Mouse (Mus musculus): ENCODE data around the gene Oip5. TPM values are rescaled to one million over a fixed set of nuclear protein-coding genes. Genes with fewer than 3 reads are reported as not detected.
A peak's percentile ranks its signal among the peaks of the same experiment; 100 is the strongest.
"Not testable (repeated sequence)": the region's sequence is repeated elsewhere in the genome, so short reads cannot be mapped to it uniquely, and the experiment has no call there.

The Oip5 gene
- polyA plus RNA-seq, 1 experiment from 2014 or later, result 2.7 TPM

- no peak for ATAC-seq (ENCODE audit: low read depth)
- peaks cover 3% of the 10 kb centered on the region; the same call in 1 of the 2 replicates for H3K4me1 ChIP-seq (ENCODE audit: control insufficient read depth, insufficient read depth, low read length)
- peak overlapping the region; percentile 99 for H3K4me2 ChIP-seq (ENCODE audit: low read depth, low read length)
- under 1% methylated on average over 13 of the region's 13 CpGs for WGBS
- no peaks in the 10 kb centered on the region for H3K9me3 ChIP-seq (ENCODE audit: control insufficient read depth, low read length)
- H3K4me3 ChIP-seq (ENCODE audit: low read depth, low read length), result peak overlapping the region; percentile 69
- H3K27me3 ChIP-seq (ENCODE audit: control insufficient read depth, insufficient read depth, low read length), result no peaks in the 10 kb centered on the region
- H3K9ac ChIP-seq (replicated peaks; ENCODE audit: low read depth, low read length), result peak overlapping the region; percentile 34; the same call in 1 of the 2 replicates
- no peak overlapping the region for H3K27ac ChIP-seq (ENCODE audit: low read depth, low read length)
- no peaks in the 10 kb centered on the region for H3K36me3 ChIP-seq (ENCODE audit: control insufficient read depth, insufficient read depth, low read length)
Observed at GRCm38 (mm10) chr2:119617841-119618198, 449 bp downstream of the Oip5 start.

- peaks cover 12% of the 10 kb centered on the region; the same call in 1 of the 2 replicates for H3K36me3 ChIP-seq (ENCODE audit: control insufficient read depth, insufficient read depth, low read length)
- no peaks in the 10 kb centered on the region for H3K27me3 ChIP-seq (ENCODE audit: control insufficient read depth, insufficient read depth, low read length)
- H3K4me1 ChIP-seq (ENCODE audit: control insufficient read depth, insufficient read depth, low read length), result 0 out of 2 replicates have a peak, but pooled peaks cover 2% of the 10 kb centered on the region
- no peak for ATAC-seq (ENCODE audit: low read depth)
- no peak overlapping the region for H3K27ac ChIP-seq (ENCODE audit: low read depth, low read length)
- no peak overlapping the region for H3K9ac ChIP-seq (replicated peaks; ENCODE audit: low read depth, low read length)
- no peak overlapping the region for H3K4me2 ChIP-seq (ENCODE audit: low read depth, low read length)
- no peak overlapping the region for H3K4me3 ChIP-seq (ENCODE audit: low read depth, low read length)
- H3K9me3 ChIP-seq (ENCODE audit: control insufficient read depth, low read length), result no peaks in the 10 kb centered on the region
- WGBS, result 95% methylated on average over 4 of the region's 4 CpGs
Observed at GRCm38 (mm10) chr2:119607023-119607422, 11.2 kb downstream of the Oip5 start.

- 95% methylated on average over 6 of the region's 6 CpGs for WGBS
- Histone ChIP-seq H3K9me3 (ENCODE audit: control insufficient read depth, low read length) (no peaks in the 10 kb centered on the region), H3K36me3 (ENCODE audit: control insufficient read depth, insufficient read depth, low read length) (peaks cover 12% of the 10 kb centered on the region; the same call in 1 of the 2 replicates), H3K27ac (ENCODE audit: low read depth, low read length) (no peak overlapping the region), H3K27me3 (ENCODE audit: control insufficient read depth, insufficient read depth, low read length) (no peaks in the 10 kb centered on the region), H3K4me3 (ENCODE audit: low read depth, low read length) (no peak overlapping the region), H3K9ac (replicated peaks; ENCODE audit: low read depth, low read length) (no peak overlapping the region), H3K4me1 (ENCODE audit: control insufficient read depth, insufficient read depth, low read length) (0 out of 2 replicates have a peak, but pooled peaks cover 2% of the 10 kb centered on the region), H3K4me2 (ENCODE audit: low read depth, low read length) (no peak overlapping the region)
- ATAC-seq (ENCODE audit: low read depth), result no peak
Observed at GRCm38 (mm10) chr2:119605361-119605973, 12.8 kb downstream of the Oip5 start.

- Histone ChIP-seq H3K4me2 (ENCODE audit: low read depth, low read length) (no peak overlapping the region), H3K4me3 (ENCODE audit: low read depth, low read length) (no peak overlapping the region), H3K9ac (replicated peaks; ENCODE audit: low read depth, low read length) (no peak overlapping the region), H3K27ac (ENCODE audit: low read depth, low read length) (no peak overlapping the region), H3K9me3 (ENCODE audit: control insufficient read depth, low read length) (no peaks in the 10 kb centered on the region), H3K4me1 (ENCODE audit: control insufficient read depth, insufficient read depth, low read length) (0 out of 2 replicates have a peak, but pooled peaks cover 2% of the 10 kb centered on the region), H3K27me3 (ENCODE audit: control insufficient read depth, insufficient read depth, low read length) (no peaks in the 10 kb centered on the region), H3K36me3 (ENCODE audit: control insufficient read depth, insufficient read depth, low read length) (peaks cover 19% of the 10 kb centered on the region; the same call in 1 of the 2 replicates)
- WGBS, result 82% methylated on average over 2 of the region's 2 CpGs
- ATAC-seq (ENCODE audit: low read depth), result no peak
Observed at GRCm38 (mm10) chr2:119603909-119604308, 14.4 kb downstream of the Oip5 start.

GRCm38 (mm10) chr2:119602488-119602887, 15.8 kb downstream of the Oip5 start:
- Histone ChIP-seq H3K4me2 (ENCODE audit: low read depth, low read length) (no peak overlapping the region), H3K27ac (ENCODE audit: low read depth, low read length) (no peak overlapping the region), H3K9ac (replicated peaks; ENCODE audit: low read depth, low read length) (no peak overlapping the region), H3K36me3 (ENCODE audit: control insufficient read depth, insufficient read depth, low read length) (peaks cover 22% of the 10 kb centered on the region; the same call in 1 of the 2 replicates), H3K4me3 (ENCODE audit: low read depth, low read length) (no peak overlapping the region), H3K9me3 (ENCODE audit: control insufficient read depth, low read length) (no peaks in the 10 kb centered on the region), H3K27me3 (ENCODE audit: control insufficient read depth, insufficient read depth, low read length) (no peaks in the 10 kb centered on the region), H3K4me1 (ENCODE audit: control insufficient read depth, insufficient read depth, low read length) (0 out of 2 replicates have a peak, but pooled peaks cover 2% of the 10 kb centered on the region)
- ATAC-seq (ENCODE audit: low read depth), result no peak
- WGBS, result 73% methylated on average over 1 of the region's 1 CpGs

- WGBS, result 55% methylated on average over 3 of the region's 3 CpGs
Observed at GRCm38 (mm10) chr2:119601575-119601974, 16.7 kb downstream of the Oip5 start.

GRCm38 (mm10) chr2:119601027-119601426, 17.2 kb downstream of the Oip5 start:
- H3K9ac ChIP-seq (replicated peaks; ENCODE audit: low read depth, low read length), result no peak overlapping the region
- no peaks in the 10 kb centered on the region for H3K9me3 ChIP-seq (ENCODE audit: control insufficient read depth, low read length)
- no peak overlapping the region for H3K4me2 ChIP-seq (ENCODE audit: low read depth, low read length)
- peaks cover 2% of the 10 kb centered on the region; the same call in 1 of the 2 replicates for H3K4me1 ChIP-seq (ENCODE audit: control insufficient read depth, insufficient read depth, low read length)
- no peak overlapping the region for H3K4me3 ChIP-seq (ENCODE audit: low read depth, low read length)
- ATAC-seq (ENCODE audit: low read depth), result no peak
- no peaks in the 10 kb centered on the region for H3K27me3 ChIP-seq (ENCODE audit: control insufficient read depth, insufficient read depth, low read length)
- WGBS, result 85% methylated on average over 4 of the region's 4 CpGs
- no peak overlapping the region for H3K27ac ChIP-seq (ENCODE audit: low read depth, low read length)
- peaks cover 29% of the 10 kb centered on the region; the same call in 1 of the 2 replicates for H3K36me3 ChIP-seq (ENCODE audit: control insufficient read depth, insufficient read depth, low read length)

More at GRCm38 (mm10) chr2:119601575-119601974, 16.7 kb downstream of the Oip5 start:
- not testable (repeated sequence) for H3K9ac ChIP-seq (replicated peaks; ENCODE audit: low read depth, low read length); H3K9me3 ChIP-seq (ENCODE audit: control insufficient read depth, low read length); H3K27ac ChIP-seq (ENCODE audit: low read depth, low read length); H3K4me3 ChIP-seq (ENCODE audit: low read depth, low read length); H3K27me3 ChIP-seq (ENCODE audit: control insufficient read depth, insufficient read depth, low read length); H3K4me2 ChIP-seq (ENCODE audit: low read depth, low read length); ATAC-seq (ENCODE audit: low read depth); H3K4me1 ChIP-seq (ENCODE audit: control insufficient read depth, insufficient read depth, low read length)
- H3K36me3 ChIP-seq (ENCODE audit: control insufficient read depth, insufficient read depth, low read length), result peaks cover 24% of the 10 kb centered on the region; the same call in 1 of the 2 replicates

GRCm38 (mm10) chr2:119596781-119597330, 21.4 kb downstream of the Oip5 start:
- H3K4me1 ChIP-seq (ENCODE audit: control insufficient read depth, insufficient read depth, low read length), result peaks cover 11% of the 10 kb centered on the region

GRCm38 (mm10) chr2:119595308-119595707, 23.0 kb downstream of the Oip5 start:
- Histone ChIP-seq H3K27me3 (ENCODE audit: control insufficient read depth, insufficient read depth, low read length) (peaks cover 2% of the 10 kb centered on the region; the same call in 1 of the 2 replicates), H3K4me3 (ENCODE audit: low read depth, low read length) (peak overlapping the region; percentile 94), H3K9ac (replicated peaks; ENCODE audit: low read depth, low read length) (peak overlapping the region; percentile 86), H3K36me3 (ENCODE audit: control insufficient read depth, insufficient read depth, low read length) (peaks cover 20% of the 10 kb centered on the region; the same call in 1 of the 2 replicates), H3K4me2 (ENCODE audit: low read depth, low read length) (peak overlapping the region; percentile 74), H3K4me1 (ENCODE audit: control insufficient read depth, insufficient read depth, low read length) (peaks cover 11% of the 10 kb centered on the region), H3K27ac (ENCODE audit: low read depth, low read length) (no peak overlapping the region), H3K9me3 (ENCODE audit: control insufficient read depth, low read length) (no peaks in the 10 kb centered on the region)
- WGBS, result 60% methylated on average over 4 of the region's 4 CpGs
- no peak for ATAC-seq (ENCODE audit: low read depth)

More at GRCm38 (mm10) chr2:119596781-119597330, 21.4 kb downstream of the Oip5 start:
- no peak for ATAC-seq (ENCODE audit: low read depth)
- Histone ChIP-seq H3K4me2 (ENCODE audit: low read depth, low read length) (no peak overlapping the region), H3K9ac (replicated peaks; ENCODE audit: low read depth, low read length) (no peak overlapping the region), H3K27me3 (ENCODE audit: control insufficient read depth, insufficient read depth, low read length) (peaks cover 2% of the 10 kb centered on the region; the same call in 1 of the 2 replicates), H3K36me3 (ENCODE audit: control insufficient read depth, insufficient read depth, low read length) (peaks cover 20% of the 10 kb centered on the region; the same call in 1 of the 2 replicates), H3K27ac (ENCODE audit: low read depth, low read length) (no peak overlapping the region), H3K4me3 (ENCODE audit: low read depth, low read length) (no peak overlapping the region), H3K9me3 (ENCODE audit: control insufficient read depth, low read length) (no peaks in the 10 kb centered on the region)
- 98% methylated on average over 8 of the region's 8 CpGs for WGBS
